Mouse (Mus musculus): ENCODE data around the gene Sgk1. TPM values are rescaled to one million over a fixed set of nuclear protein-coding genes. Genes with fewer than 3 reads are reported as not detected.

Sgk1 gene
- polyA plus RNA-seq, 1 experiment from 2014 or later, result 32.6 TPM

DNA sequence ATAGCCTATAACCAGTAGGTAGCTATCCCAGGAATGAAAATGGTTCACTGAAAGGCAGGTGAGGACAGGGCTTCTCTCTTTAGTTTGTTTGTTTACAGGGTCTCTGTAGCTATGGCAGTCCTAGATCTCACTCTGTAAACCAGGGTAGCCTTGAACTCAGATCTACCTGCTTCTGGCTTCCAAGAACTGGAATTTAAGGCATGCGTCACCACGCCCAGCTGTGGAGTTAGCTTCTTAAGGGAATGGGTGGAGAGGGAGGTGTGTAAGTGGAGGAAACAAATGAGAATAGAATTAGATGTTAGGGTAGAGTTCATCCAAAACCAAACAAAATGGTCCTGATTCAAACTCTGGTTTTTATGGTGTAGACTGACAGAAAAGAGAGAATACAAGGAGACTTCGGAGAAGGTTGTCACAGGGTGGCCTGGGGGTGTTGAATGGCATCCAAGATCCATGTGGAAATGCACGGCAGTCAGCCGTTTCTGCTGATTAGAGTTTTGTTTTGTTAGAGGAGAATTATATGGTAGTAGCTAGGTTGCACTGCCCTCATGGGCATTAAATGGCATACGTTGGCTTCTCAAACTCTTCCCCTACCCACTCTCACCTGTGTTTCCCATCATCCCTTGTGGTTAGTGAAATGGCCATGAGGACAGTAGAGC is 98.9 kb downstream of the Sgk1 start:
- Histone ChIP-seq H3K4me1 (ENCODE audit: control insufficient read depth, insufficient read depth, low read length) (no peaks in the 10 kb centered on the region), H3K4me2 (ENCODE audit: low read depth, low read length) (no peak overlapping the region), H3K27ac (ENCODE audit: low read depth, low read length) (no peak overlapping the region), H3K9ac (replicated peaks; ENCODE audit: low read depth, low read length) (no peak overlapping the region), H3K27me3 (ENCODE audit: control insufficient read depth, insufficient read depth, low read length) (no peaks in the 10 kb centered on the region), H3K36me3 (ENCODE audit: control insufficient read depth, insufficient read depth, low read length) (no peaks in the 10 kb centered on the region), H3K4me3 (ENCODE audit: low read depth, low read length) (no peak overlapping the region), H3K9me3 (ENCODE audit: control insufficient read depth, low read length) (no peaks in the 10 kb centered on the region)
- ATAC-seq (ENCODE audit: low read depth), result no peak
- WGBS, result 80% methylated on average over 6 of the region's 6 CpGs

DNA sequence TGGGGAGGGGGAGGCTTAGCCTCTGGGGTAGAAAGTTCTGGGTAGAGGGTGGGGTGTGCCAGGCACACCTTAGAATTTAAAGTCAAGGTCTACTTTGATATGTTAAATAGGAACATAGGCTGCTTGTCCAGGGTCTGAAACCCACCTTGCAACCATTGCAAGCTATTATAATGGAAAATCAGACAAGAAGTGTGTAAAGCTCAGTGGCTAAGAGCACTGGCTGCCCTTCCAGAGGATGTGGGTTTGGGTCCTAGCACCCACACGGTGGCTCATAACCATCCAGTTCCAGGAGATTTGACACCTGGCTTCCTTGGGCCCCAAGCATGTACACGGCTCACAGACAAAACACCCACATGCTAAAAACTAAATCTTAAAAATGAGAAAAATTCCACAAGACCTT is 100.3 kb downstream of the Sgk1 start:
- ATAC-seq (ENCODE audit: low read depth), result no peak
- Histone ChIP-seq H3K36me3 (ENCODE audit: control insufficient read depth, insufficient read depth, low read length) (no peaks in the 10 kb centered on the region), H3K27ac (ENCODE audit: low read depth, low read length) (no peak overlapping the region), H3K9ac (replicated peaks; ENCODE audit: low read depth, low read length) (no peak overlapping the region), H3K27me3 (ENCODE audit: control insufficient read depth, insufficient read depth, low read length) (no peaks in the 10 kb centered on the region), H3K4me1 (ENCODE audit: control insufficient read depth, insufficient read depth, low read length) (no peaks in the 10 kb centered on the region), H3K4me3 (ENCODE audit: low read depth, low read length) (no peak overlapping the region), H3K9me3 (ENCODE audit: control insufficient read depth, low read length) (no peaks in the 10 kb centered on the region), H3K4me2 (ENCODE audit: low read depth, low read length) (no peak overlapping the region)
- WGBS, result 94% methylated on average over 2 of the region's 2 CpGs

DNA sequence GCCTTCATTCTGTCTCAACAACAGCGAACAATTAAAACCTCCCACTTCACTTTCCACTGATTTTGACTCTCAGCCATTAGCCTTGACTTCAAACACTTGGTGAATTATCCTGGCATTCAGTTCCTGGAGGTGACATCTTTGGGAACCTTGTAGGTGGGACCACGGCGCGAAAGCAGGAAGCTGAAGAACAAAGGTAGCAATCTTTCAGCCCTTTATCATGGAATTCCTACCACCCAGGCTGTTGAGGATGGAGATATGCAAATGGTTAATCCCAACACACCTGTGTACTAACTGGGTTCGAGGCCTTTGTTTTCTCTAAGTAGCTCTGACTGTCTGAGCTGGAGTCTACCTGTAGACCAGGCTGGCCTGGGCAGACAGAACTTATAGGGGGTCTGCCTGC is 106.5 kb downstream of the Sgk1 start:
- H3K27ac ChIP-seq (ENCODE audit: low read depth, low read length), result no peak overlapping the region
- whole genome bisulfite sequencing, result 84% methylated on average over 5 of the region's 5 CpGs
- no peak overlapping the region for H3K9ac ChIP-seq (replicated peaks; ENCODE audit: low read depth, low read length)
- ATAC-seq (ENCODE audit: low read depth), result no peak
- H3K9me3 ChIP-seq (ENCODE audit: control insufficient read depth, low read length), result no peaks in the 10 kb centered on the region
- no peaks in the 10 kb centered on the region for H3K36me3 ChIP-seq (ENCODE audit: control insufficient read depth, insufficient read depth, low read length)
- H3K27me3 ChIP-seq (ENCODE audit: control insufficient read depth, insufficient read depth, low read length), result peaks cover 4% of the 10 kb centered on the region; the same call in 1 of the 2 replicates
- peaks cover 4% of the 10 kb centered on the region; the same call in 1 of the 2 replicates for H3K4me1 ChIP-seq (ENCODE audit: control insufficient read depth, insufficient read depth, low read length)
- no peak overlapping the region for H3K4me3 ChIP-seq (ENCODE audit: low read depth, low read length)
- H3K4me2 ChIP-seq (ENCODE audit: low read depth, low read length), result no peak overlapping the region

DNA sequence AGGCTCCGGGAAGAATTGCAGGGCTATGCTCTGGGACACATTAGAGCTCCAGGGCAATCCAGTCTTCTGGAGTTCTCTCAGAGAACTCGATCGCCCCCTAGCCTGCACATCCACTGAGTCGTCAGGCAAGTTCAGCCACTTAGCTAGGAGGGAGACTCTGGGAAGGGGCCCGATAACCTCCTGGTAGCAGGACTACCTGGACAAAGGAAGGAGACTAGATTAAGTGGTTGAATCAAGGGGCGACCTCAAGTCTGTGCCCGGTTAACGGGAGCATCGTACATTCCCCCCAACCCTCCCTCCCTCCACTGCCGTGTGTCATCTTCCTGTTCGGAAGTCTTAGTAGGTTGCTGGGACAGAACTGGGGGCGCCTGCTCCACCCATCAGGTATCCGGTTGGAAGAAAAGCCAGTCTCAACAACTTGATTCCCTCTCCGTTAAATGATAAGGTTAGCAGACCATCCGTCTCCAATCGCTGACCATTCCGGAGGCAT is 109.4 kb downstream of the Sgk1 start:
- Histone ChIP-seq H3K4me2 (ENCODE audit: low read depth, low read length) (peak overlapping the region; percentile 17; the same call in 1 of the 2 replicates), H3K4me1 (ENCODE audit: control insufficient read depth, insufficient read depth, low read length) (peaks cover 4% of the 10 kb centered on the region; the same call in 1 of the 2 replicates), H3K27ac (ENCODE audit: low read depth, low read length) (no peak overlapping the region), H3K36me3 (ENCODE audit: control insufficient read depth, insufficient read depth, low read length) (no peaks in the 10 kb centered on the region; the same call in 1 of the 2 replicates), H3K4me3 (ENCODE audit: low read depth, low read length) (no peak overlapping the region), H3K9ac (replicated peaks; ENCODE audit: low read depth, low read length) (no peak overlapping the region), H3K9me3 (ENCODE audit: control insufficient read depth, low read length) (no peaks in the 10 kb centered on the region), H3K27me3 (ENCODE audit: control insufficient read depth, insufficient read depth, low read length) (peaks cover 4% of the 10 kb centered on the region; the same call in 1 of the 2 replicates)
- WGBS, result 15% methylated on average over 17 of the region's 17 CpGs
- no peak for ATAC-seq (ENCODE audit: low read depth)

DNA sequence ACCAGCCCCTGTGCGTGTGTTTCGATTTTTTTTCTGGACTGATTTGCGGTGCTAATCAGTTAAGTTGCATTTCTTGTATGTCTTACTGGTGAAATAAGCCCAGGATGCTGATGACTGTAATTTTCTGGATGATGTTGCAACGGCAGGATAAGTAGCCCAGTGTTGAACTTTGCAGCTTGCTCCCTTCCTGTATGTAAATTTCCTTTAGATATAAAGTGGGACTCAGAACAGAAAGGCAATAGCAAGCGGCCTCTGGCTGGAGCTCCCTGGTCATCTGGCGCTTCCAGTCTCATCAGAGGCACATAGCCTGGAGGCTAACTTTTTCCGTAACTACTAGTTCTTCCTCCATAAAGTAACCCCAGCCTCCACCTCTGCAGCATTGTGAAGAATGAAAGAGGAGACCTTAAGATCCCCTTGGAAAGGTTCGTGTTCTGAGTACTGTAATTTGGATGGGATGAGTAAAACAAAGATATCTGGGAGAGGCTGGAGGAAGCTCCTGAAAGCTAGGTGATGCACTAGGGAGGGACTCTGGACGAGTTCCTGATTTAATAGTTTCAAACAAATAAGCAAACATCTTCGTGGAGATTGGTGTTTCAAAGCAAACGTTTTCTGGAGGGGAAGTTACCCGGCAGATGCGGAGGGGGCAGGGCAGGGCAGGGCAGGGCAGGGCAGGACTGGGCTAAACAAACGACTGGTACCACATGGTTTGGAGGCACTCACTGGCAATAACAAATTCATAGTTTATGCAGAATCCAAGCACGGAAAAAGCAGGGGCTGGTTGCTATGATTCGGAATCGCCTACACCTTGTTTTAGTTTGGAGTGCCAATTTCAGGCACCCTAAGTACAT is 110.2 kb downstream of the Sgk1 start:
- Histone ChIP-seq H3K9me3 (ENCODE audit: control insufficient read depth, low read length) (no peaks in the 10 kb centered on the region), H3K4me3 (ENCODE audit: low read depth, low read length) (no peak overlapping the region), H3K36me3 (ENCODE audit: control insufficient read depth, insufficient read depth, low read length) (no peaks in the 10 kb centered on the region; the same call in 1 of the 2 replicates), H3K4me1 (ENCODE audit: control insufficient read depth, insufficient read depth, low read length) (peaks cover 4% of the 10 kb centered on the region; the same call in 1 of the 2 replicates), H3K4me2 (ENCODE audit: low read depth, low read length) (peak overlapping the region; percentile 97), H3K9ac (replicated peaks; ENCODE audit: low read depth, low read length) (no peak overlapping the region), H3K27ac (ENCODE audit: low read depth, low read length) (no peak overlapping the region), H3K27me3 (ENCODE audit: control insufficient read depth, insufficient read depth, low read length) (peaks cover 4% of the 10 kb centered on the region; the same call in 1 of the 2 replicates)
- ATAC-seq (ENCODE audit: low read depth), result no peak
- WGBS, result 17% methylated on average over 17 of the region's 17 CpGs

DNA sequence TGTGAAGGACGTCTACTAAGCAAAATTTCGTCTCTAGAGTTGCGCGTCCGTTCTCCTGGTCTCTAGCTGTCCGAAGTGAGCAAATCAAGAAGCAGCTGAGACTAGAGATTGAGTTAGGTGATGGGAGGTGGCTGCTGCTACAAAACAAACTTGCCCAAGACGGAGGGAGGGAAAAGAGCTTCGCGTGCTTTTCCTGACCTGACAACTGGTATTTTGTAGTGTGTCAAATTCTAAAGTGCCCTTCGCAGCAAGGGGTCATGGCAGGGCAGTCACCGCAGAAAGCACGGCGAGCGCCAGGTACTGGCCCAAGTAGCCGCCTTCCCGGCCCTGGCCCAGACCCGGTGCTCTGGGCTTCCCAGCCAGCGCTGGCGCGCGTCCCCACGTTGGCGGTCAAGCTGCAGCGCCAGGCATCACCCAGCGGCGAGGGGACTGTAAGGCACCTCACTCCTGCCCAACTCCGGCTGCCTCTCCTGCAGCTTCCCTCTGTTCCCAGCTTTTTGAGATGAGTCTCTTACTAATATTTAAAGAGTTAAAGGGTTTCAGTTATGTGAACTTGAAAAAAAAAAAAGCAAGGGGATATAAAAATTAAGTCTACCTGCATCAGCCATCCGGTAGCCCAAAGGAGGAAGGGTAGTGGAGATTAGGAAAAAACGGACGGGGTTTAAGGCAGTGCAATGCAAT is 111.0 kb downstream of the Sgk1 start:
- Histone ChIP-seq H3K9me3 (ENCODE audit: control insufficient read depth, low read length) (no peaks in the 10 kb centered on the region), H3K4me3 (ENCODE audit: low read depth, low read length) (peak overlapping the region; percentile 64), H3K27ac (ENCODE audit: low read depth, low read length) (no peak overlapping the region), H3K4me1 (ENCODE audit: control insufficient read depth, insufficient read depth, low read length) (peaks cover 4% of the 10 kb centered on the region; the same call in 1 of the 2 replicates), H3K4me2 (ENCODE audit: low read depth, low read length) (peak overlapping the region; percentile 97), H3K9ac (replicated peaks; ENCODE audit: low read depth, low read length) (no peak overlapping the region), H3K27me3 (ENCODE audit: control insufficient read depth, insufficient read depth, low read length) (peaks cover 4% of the 10 kb centered on the region; the same call in 1 of the 2 replicates), H3K36me3 (ENCODE audit: control insufficient read depth, insufficient read depth, low read length) (no peaks in the 10 kb centered on the region; the same call in 1 of the 2 replicates)
- peak; percentile 62 for ATAC-seq (ENCODE audit: low read depth)
- 1% methylated on average over 30 of the region's 30 CpGs for WGBS

DNA sequence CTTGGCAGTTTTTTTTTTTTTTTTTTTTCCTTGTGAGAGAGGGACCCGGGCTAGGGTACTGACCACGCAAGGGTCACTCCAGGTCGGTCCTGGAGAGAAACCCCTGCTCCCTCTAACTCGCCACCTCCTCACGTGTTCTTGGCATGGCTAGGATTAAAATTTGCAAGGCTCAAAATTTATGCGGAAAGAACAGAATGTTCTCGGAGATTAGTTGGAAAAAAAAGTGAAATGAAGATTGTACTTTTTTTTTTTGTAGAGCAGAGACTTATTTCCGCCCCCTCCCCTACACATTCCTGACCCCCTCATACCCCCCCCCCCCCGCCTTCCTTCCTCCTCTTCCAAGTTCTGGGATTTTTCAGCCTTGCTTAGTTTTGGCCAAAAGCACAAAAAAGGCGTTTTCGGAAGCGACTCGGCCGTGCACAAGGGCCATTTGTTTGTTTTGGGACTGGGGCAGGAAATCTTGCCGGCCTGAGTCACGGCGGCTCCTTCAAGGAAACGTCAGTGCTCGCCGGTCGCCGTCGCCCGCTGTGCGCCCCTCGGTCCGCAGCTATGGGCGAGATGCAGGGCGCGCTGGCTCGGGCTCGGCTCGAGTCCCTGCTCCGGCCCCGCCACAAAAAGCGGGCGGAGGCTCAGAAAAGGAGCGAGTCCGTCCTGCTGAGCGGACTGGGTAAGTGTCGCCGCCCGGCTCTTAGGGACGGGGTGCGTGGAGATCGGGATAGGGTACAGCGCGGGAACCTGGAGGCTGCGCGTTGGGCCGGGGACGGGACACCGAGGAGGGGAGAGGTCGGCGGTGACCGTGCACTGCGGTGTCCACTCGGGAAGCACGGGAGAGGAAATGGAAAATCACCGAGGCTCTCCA is 111.8 kb downstream of the Sgk1 start:
- peak overlapping the region; percentile 71 for H3K9ac ChIP-seq (replicated peaks; ENCODE audit: low read depth, low read length)
- H3K4me1 ChIP-seq (ENCODE audit: control insufficient read depth, insufficient read depth, low read length), result peaks cover 4% of the 10 kb centered on the region; the same call in 1 of the 2 replicates
- H3K9me3 ChIP-seq (ENCODE audit: control insufficient read depth, low read length), result no peaks in the 10 kb centered on the region
- ATAC-seq (ENCODE audit: low read depth), result peak; percentile 69
- H3K27ac ChIP-seq (ENCODE audit: low read depth, low read length), result peak overlapping the region; percentile 67
- H3K4me3 ChIP-seq (ENCODE audit: low read depth, low read length), result peak overlapping the region; percentile 64
- peak overlapping the region; percentile 97 for H3K4me2 ChIP-seq (ENCODE audit: low read depth, low read length)
- no peaks in the 10 kb centered on the region; the same call in 1 of the 2 replicates for H3K36me3 ChIP-seq (ENCODE audit: control insufficient read depth, insufficient read depth, low read length)
- WGBS, result under 1% methylated on average over 59 of the region's 60 CpGs
- peaks cover 4% of the 10 kb centered on the region; the same call in 1 of the 2 replicates for H3K27me3 ChIP-seq (ENCODE audit: control insufficient read depth, insufficient read depth, low read length)

DNA sequence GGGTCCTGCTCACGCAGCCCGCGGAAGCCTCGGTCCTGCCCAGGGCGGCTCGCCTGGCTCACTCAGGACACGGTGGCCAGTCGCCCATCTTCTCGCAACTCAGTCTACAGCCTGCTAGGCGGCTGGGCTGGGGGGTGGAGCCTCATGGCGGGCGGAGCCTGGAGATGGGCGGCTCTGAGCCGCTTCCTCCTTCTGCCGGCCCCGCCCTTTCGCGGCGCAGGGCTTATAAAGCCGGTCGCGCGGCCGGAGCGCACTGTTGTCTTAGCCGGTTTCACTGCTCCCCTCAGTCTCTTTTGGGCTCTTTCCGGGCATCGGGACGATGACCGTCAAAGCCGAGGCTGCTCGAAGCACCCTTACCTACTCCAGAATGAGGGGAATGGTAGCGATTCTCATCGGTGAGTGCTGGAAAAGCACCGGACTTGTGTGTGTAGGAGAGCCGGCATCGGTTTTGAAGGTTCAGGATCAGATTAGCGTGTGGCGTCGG is 112.5 kb downstream of the Sgk1 start:
- no peaks in the 10 kb centered on the region for H3K9me3 ChIP-seq (ENCODE audit: control insufficient read depth, low read length)
- WGBS, result under 1% methylated on average over 39 of the region's 40 CpGs

More for the DNA sequence above, 112.5 kb downstream of the Sgk1 start:
- H3K4me3 ChIP-seq (ENCODE audit: low read depth, low read length), result peak overlapping the region; percentile 64
- peaks cover 4% of the 10 kb centered on the region; the same call in 1 of the 2 replicates for H3K27me3 ChIP-seq (ENCODE audit: control insufficient read depth, insufficient read depth, low read length)
- H3K4me2 ChIP-seq (ENCODE audit: low read depth, low read length), result peak overlapping the region; percentile 97
- peaks cover 4% of the 10 kb centered on the region; the same call in 1 of the 2 replicates for H3K4me1 ChIP-seq (ENCODE audit: control insufficient read depth, insufficient read depth, low read length)
- H3K36me3 ChIP-seq (ENCODE audit: control insufficient read depth, insufficient read depth, low read length), result no peaks in the 10 kb centered on the region; the same call in 1 of the 2 replicates
- peak; percentile 97 for ATAC-seq (ENCODE audit: low read depth)
- peak overlapping the region; percentile 67 for H3K27ac ChIP-seq (ENCODE audit: low read depth, low read length)
- peak overlapping the region; percentile 71 for H3K9ac ChIP-seq (replicated peaks; ENCODE audit: low read depth, low read length)
